Mouse (Mus musculus) c-Kit-negative CD71-positive TER-119-positive erythroid progenitor cells, embryonic 14.5 days (primary cell): ENCODE measurements around the gene Lrfn1.

Source experiments
- DNase-seq: peaks from one replicate; pipeline ENCODE4 v3.0.0-alpha.2; 2013; ENCODE audit warnings: low read depth, low spot score

Lrfn1 gene

DNA sequence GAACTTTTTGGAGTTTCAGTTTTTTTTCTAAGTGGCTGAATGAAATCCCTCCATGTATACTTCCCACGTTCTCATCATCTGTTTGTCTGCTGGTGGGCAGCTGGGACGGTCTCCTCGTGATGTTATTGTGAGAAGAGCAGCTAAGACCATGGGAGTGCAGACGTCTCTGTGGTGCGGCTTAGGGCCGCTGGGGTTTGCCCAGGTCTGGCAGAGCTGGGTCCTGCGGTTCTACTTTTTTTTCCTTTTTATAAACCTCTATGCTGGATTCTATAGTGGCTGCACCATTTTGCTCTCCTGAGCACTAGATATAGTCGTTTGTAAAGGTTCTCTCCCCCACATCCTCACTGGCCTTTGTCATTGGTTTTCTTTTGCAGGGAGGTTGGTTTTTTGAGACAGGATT, 59.7 kb downstream of the Lrfn1 start:
- no peak for DNase-seq
